Mouse (Mus musculus) CH12.LX (cell line): ENCODE results near the gene Gng3. TPM values are rescaled to one million over a fixed set of nuclear protein-coding genes. Genes with fewer than 3 reads are reported as not detected.
A peak's percentile ranks its signal among the peaks of the same experiment; 100 is the strongest.
"Not testable (repeated sequence)": the region's sequence is repeated elsewhere in the genome, so short reads cannot be mapped to it uniquely, and the experiment has no call there.

ENCODE experiments used
- DNase-seq: peaks from one replicate; pipeline ENCODE4 v3.0.0-alpha.2; 2013; ENCODE audit errors: extremely low read depth
- H3K27ac ChIP-seq: 2 replicates; pipeline ENCODE4 v1.5.1; 2012; ENCODE audit warnings: low read depth, mild to moderate bottlenecking, control low read depth, moderate library complexity; ENCODE audit not compliant: insufficient read depth
- H3K27me3 ChIP-seq: replicated peaks from 2 replicates; pipeline ENCODE3; 2012; ENCODE audit warnings: inconsistent platforms
- H3K36me3 ChIP-seq, 2 experiments: replicated peaks in 1 of 2; 2 replicates each; pipeline versions ENCODE3 to v1.6.1; 2012; ENCODE audit warnings: inconsistent platforms in 1 of 2, low read length in 1 of 2, mild to moderate bottlenecking in 1 of 2, mixed read lengths in 1 of 2, moderate library complexity in 1 of 2; ENCODE audit not compliant: control insufficient read depth in 1 of 2, insufficient read depth in 1 of 2
- H3K4me1 ChIP-seq, 2 experiments: 2 replicates each; pipeline ENCODE4 v1.6.1; 2012; ENCODE audit warnings: inconsistent platforms in 1 of 2, moderate library complexity in 1 of 2; ENCODE audit not compliant: insufficient read depth in 2 of 2, control insufficient read depth in 1 of 2
- H3K4me2 ChIP-seq: 2 replicates; pipeline ENCODE4 v1.6.1; 2012; ENCODE audit warnings: low read depth, mild to moderate bottlenecking, control low read depth; ENCODE audit not compliant: poor library complexity, insufficient read depth, severe bottlenecking
- H3K4me3 ChIP-seq, 3 experiments: fragments of 150-350 bp in 1 of 3; sonication (generic) in 1 of 3; replicated peaks in 1 of 3; 2 replicates each; pipeline versions ENCODE3 to v1.5.1; 2011 to 2012; ENCODE audit warnings: low read depth in 2 of 3, low read length in 2 of 3, mild to moderate bottlenecking in 2 of 3, moderate library complexity in 2 of 3, control low read depth in 1 of 3, improper control_type of control experiment in 1 of 3, inconsistent platforms in 1 of 3, mixed read lengths in 1 of 3; ENCODE audit not compliant: poor library complexity in 1 of 3
- H3K79me2 ChIP-seq: replicated peaks from 2 replicates; pipeline ENCODE4 v1.6.1; 2012; ENCODE audit warnings: mild to moderate bottlenecking, moderate library complexity; ENCODE audit not compliant: control insufficient read depth, poor library complexity, insufficient read depth, severe bottlenecking; ENCODE audit errors: extremely low read depth
- H3K9ac ChIP-seq: 2 replicates; pipeline ENCODE4 v1.6.1; 2012; ENCODE audit warnings: low read depth, mild to moderate bottlenecking, control low read depth, moderate library complexity; ENCODE audit not compliant: insufficient read depth
- H3K9me3 ChIP-seq: replicated peaks from 2 replicates; pipeline ENCODE3; 2012; ENCODE audit warnings: low read length, inconsistent platforms, mixed read lengths
- CHD1 ChIP-seq: IDR thresholded peaks from 2 replicates; pipeline ENCODE4 v1.6.1; 2012; ENCODE audit warnings: low read depth, low read length, improper control_type of control experiment, inconsistent platforms
- CHD2 ChIP-seq: IDR thresholded peaks from 2 replicates; pipeline ENCODE4 v1.6.1; 2011; ENCODE audit warnings: low read length, improper control_type of control experiment
- CTCF ChIP-seq, 2 experiments: IDR thresholded peaks in 1 of 2; conservative IDR thresholded peaks in 1 of 2; 2 replicates each; pipeline ENCODE4 v1.5.1; 2011 to 2012; ENCODE audit warnings: low read depth in 2 of 2, low read length in 2 of 2, improper control_type of control experiment in 1 of 2, inconsistent platforms in 1 of 2, mild to moderate bottlenecking in 1 of 2, moderate library complexity in 1 of 2
- ELF1 ChIP-seq: IDR thresholded peaks from 2 replicates; pipeline ENCODE4 v1.6.1; 2014; ENCODE audit warnings: low read depth, mild to moderate bottlenecking, inconsistent platforms, low read length, improper control_type of control experiment
- EP300 ChIP-seq: IDR thresholded peaks from 2 replicates; pipeline ENCODE4 v1.6.1; 2011; ENCODE audit warnings: low read length, improper control_type of control experiment
- IRF4 ChIP-seq: IDR thresholded peaks from 2 replicates; pipeline ENCODE4 v1.6.1; 2014; ENCODE audit warnings: low read depth, mild to moderate bottlenecking, inconsistent platforms, low read length, improper control_type of control experiment
- JUN ChIP-seq: IDR thresholded peaks from 2 replicates; pipeline ENCODE4 v1.6.1; 2011; ENCODE audit warnings: low read depth, mild to moderate bottlenecking, low read length, improper control_type of control experiment, moderate library complexity; ENCODE audit not compliant: insufficient read depth
- JUND ChIP-seq: conservative IDR thresholded peaks from 2 replicates; pipeline ENCODE4 v1.6.1; 2011; ENCODE audit warnings: low read depth, low read length, improper control_type of control experiment
- KAT2A ChIP-seq: IDR thresholded peaks from 2 replicates; pipeline ENCODE4 v1.6.1; 2012; ENCODE audit warnings: low read length, improper control_type of control experiment, inconsistent platforms; ENCODE audit not compliant: insufficient replicate concordance
- MAZ ChIP-seq: IDR thresholded peaks from 2 replicates; pipeline ENCODE4 v1.6.1; 2012; ENCODE audit warnings: low read depth, mild to moderate bottlenecking, inconsistent platforms, low read length, improper control_type of control experiment, moderate library complexity
- MXI1 ChIP-seq: IDR thresholded peaks from 2 replicates; pipeline ENCODE4 v1.6.1; 2011; ENCODE audit warnings: mild to moderate bottlenecking, low read depth, low read length, improper control_type of control experiment
- POLR2A ChIP-seq: IDR thresholded peaks from 2 replicates; pipeline ENCODE4 v1.6.1; 2011; ENCODE audit warnings: low read depth, mild to moderate bottlenecking, improper control_type of control experiment, low read length
- POLR2AphosphoS2 ChIP-seq: IDR thresholded peaks from 2 replicates; pipeline ENCODE4 v1.6.1; 2011; ENCODE audit warnings: low read depth, low read length, improper control_type of control experiment
- RCOR1 ChIP-seq: conservative IDR thresholded peaks from 2 replicates; pipeline ENCODE4 v1.6.1; 2012; ENCODE audit warnings: low read depth, mild to moderate bottlenecking, inconsistent platforms, low read length, improper control_type of control experiment
- SIN3A ChIP-seq: IDR thresholded peaks from 2 replicates; pipeline ENCODE4 v1.6.1; 2012; ENCODE audit warnings: low read length, improper control_type of control experiment, inconsistent platforms
- TCF12 ChIP-seq: IDR thresholded peaks from 2 replicates; pipeline ENCODE4 v1.6.1; 2014; ENCODE audit warnings: low read depth, mild to moderate bottlenecking, inconsistent platforms, low read length, improper control_type of control experiment
- UBTF ChIP-seq: IDR thresholded peaks from 2 replicates; pipeline ENCODE4 v1.6.1; 2012; ENCODE audit warnings: low read depth, mild to moderate bottlenecking, inconsistent platforms, low read length, improper control_type of control experiment, moderate library complexity
- USF2 ChIP-seq: conservative IDR thresholded peaks from 2 replicates; pipeline ENCODE4 v1.6.1; 2011; ENCODE audit warnings: low read depth, low read length, improper control_type of control experiment
- ZC3H11A ChIP-seq: IDR thresholded peaks from 2 replicates; pipeline ENCODE4 v1.6.1; 2012; ENCODE audit warnings: low read depth, mild to moderate bottlenecking, inconsistent platforms, low read length, improper control_type of control experiment
- ZMIZ1 ChIP-seq: IDR thresholded peaks from 2 replicates; pipeline ENCODE4 v1.6.1; 2012; ENCODE audit warnings: low read depth, mild to moderate bottlenecking, inconsistent platforms, low read length, improper control_type of control experiment
- dilution Hi-C: fragments of 300-500 bp; cut with MboI; formaldehyde crosslinking; loops from 2 replicates; pipeline ENCODE4 v1.14.3; 2020; ENCODE audit warnings: low sequenced_read_pairs; ENCODE audit not compliant: extremely low pct_unique_long_range_greater_than_20kb, extremely low pct_ligation_motif_present
- in situ Hi-C: fragments of 300-500 bp; cut with MboI; formaldehyde crosslinking; loops from 3 replicates; pipeline ENCODE4 v1.14.3; 2019; ENCODE audit warnings: low sequenced_read_pairs, low pct_ligation_motif_present, low pct_unique_long_range_greater_than_20kb, mixed read lengths
- polyA plus RNA-seq: library from polyadenylated mRNA; unstranded; fragments of >175 nt; gene quantifications from 2 replicates; pipeline ENCODE4 v1.2.1, GENCODE M21; 2012; ENCODE audit warnings: low read depth; ENCODE audit not compliant: insufficient read length
- total RNA-seq, 2 experiments: library from RNA; depleted of rRNA; stranded (reverse); fragments of 300-350 nt in 1 of 2; fragments of >200 nt in 1 of 2; gene quantifications; 2 replicates each; pipeline ENCODE4 v1.2.3; 2012 to 2014

Gene Gng3
- total and polyA plus RNA-seq, 3 experiments: 0.56 to 10.3 (median 6.1) TPM

GRCm38 (mm10) chr19:8837251-8837791, 1.7 kb downstream of the Gng3 start, which contains the start of gene Bscl2 (continued):
- TF ChIP-seq MXI1: peak; percentile 55
- no peak; the same call in 1 of the 2 replicates for TF ChIP-seq RCOR1
- TF ChIP-seq ZC3H11A: peak; percentile 87
- TF ChIP-seq UBTF: peak; percentile 67; the same call in 1 of the 2 replicates

DNA sequence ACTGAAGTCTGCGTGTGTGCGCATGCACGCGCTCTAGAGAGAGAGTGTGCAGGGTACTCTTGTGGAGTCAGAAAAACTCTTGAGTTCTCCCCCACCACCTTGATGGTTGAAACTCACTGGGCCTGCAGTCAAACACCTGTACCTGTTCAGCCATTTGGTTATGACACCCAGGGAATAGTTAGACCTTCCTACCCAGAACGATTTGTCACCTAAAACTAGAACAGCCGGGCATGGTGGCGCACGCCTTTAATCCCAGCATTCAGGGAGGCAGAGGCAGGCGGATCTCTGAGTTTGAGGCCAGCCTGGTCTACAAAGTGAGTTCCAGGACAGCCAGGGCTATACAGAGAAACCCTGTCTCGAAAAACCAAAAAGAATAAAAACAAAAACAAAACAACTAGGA, 2.7 kb downstream of the Gng3 start:
- not testable (repeated sequence) for H3K27ac ChIP-seq

GRCm38 (mm10) chr19:8832971-8833370, 6.0 kb downstream of the Gng3 start:
- H3K4me2 ChIP-seq: no peak overlapping the region
- in situ Hi-C loops: loop anchor here (25.0 kb wide), 1 partner anchor 1029 kb away; no protein-coding TSS in a partner anchor
- H3K4me3 ChIP-seq: no peak overlapping the region
- H3K27ac ChIP-seq: no peak overlapping the region
- H3K79me2 ChIP-seq: peaks cover 8% of the 10 kb centered on the region
- H3K9me3 ChIP-seq: no peaks in the 10 kb centered on the region
- peaks cover 61 to 80% of the 10 kb centered on the region in 2 experiments for H3K36me3 ChIP-seq
- dilution Hi-C loops: no loop called here
- no peak overlapping the region for H3K9ac ChIP-seq
- peaks cover 2 to 14% of the 10 kb centered on the region in 2 experiments; a peak in 2 of 4 replicates for H3K4me1 ChIP-seq
- H3K27me3 ChIP-seq: no peaks in the 10 kb centered on the region
- no peak for TF ChIP-seq JUND
- no peak for TF ChIP-seq MAZ
- no peak for TF ChIP-seq USF2
- no peak for TF ChIP-seq KAT2A
- TF ChIP-seq CHD1: no peak
- no peak for DNase-seq

More for the DNA sequence above, 2.7 kb downstream of the Gng3 start:
- Histone ChIP-seq H3K79me2 (peaks cover 19% of the 10 kb centered on the region), H3K36me3 (peaks cover 29 to 53% of the 10 kb centered on the region in 2 experiments), H3K4me1 (peaks cover 9 to 42% of the 10 kb centered on the region in 2 experiments)
- in situ Hi-C loops: loop anchor here (25.0 kb wide), 1 partner anchor 1026 kb away; no protein-coding TSS in a partner anchor
- H3K27me3 ChIP-seq, H3K4me3 ChIP-seq, H3K9ac ChIP-seq, H3K4me2 ChIP-seq, H3K9me3 ChIP-seq, DNase-seq, dilution Hi-C loops: not testable (repeated sequence)
- TF ChIP-seq ZMIZ1: 0 out of 2 replicates have a peak, but pooled peaks have one; percentile 0

GRCm38 (mm10) chr19:8831262-8831661, 7.7 kb downstream of the Gng3 start:
- no peak for TF ChIP-seq IRF4
- no peak for TF ChIP-seq JUN
- no peak for TF ChIP-seq UBTF
- TF ChIP-seq ELF1: no peak
- TF ChIP-seq CHD1: no peak
- no peak for TF ChIP-seq POLR2AphosphoS2
- no peak for TF ChIP-seq RCOR1
- no peak for TF ChIP-seq CHD2
- no peak for TF ChIP-seq SIN3A
- TF ChIP-seq POLR2A: no peak
- no peak for TF ChIP-seq KAT2A
- no peak for TF ChIP-seq MXI1
- TF ChIP-seq TCF12: no peak
- TF ChIP-seq EP300: no peak
- no peak for TF ChIP-seq MAZ
- no peak; a peak in 1 of 4 replicates for TF ChIP-seq CTCF (conservative IDR thresholded peaks at IDR 0.05 in 1 of 2, IDR thresholded peaks at IDR 0.05 in 1 of 2; ENCODE audit: low read depth in 2 of 2, low read length in 2 of 2)
- no peak for TF ChIP-seq USF2
- dilution Hi-C loops: no loop called here
- H3K36me3 ChIP-seq: peaks cover 76 to 96% of the 10 kb centered on the region in 2 experiments

More at GRCm38 (mm10) chr19:8831262-8831661, 7.7 kb downstream of the Gng3 start:
- Histone ChIP-seq H3K9me3 (no peaks in the 10 kb centered on the region), H3K79me2 (peaks cover 12% of the 10 kb centered on the region), H3K27me3 (no peaks in the 10 kb centered on the region), H3K27ac (no peak overlapping the region), H3K4me3 (no peak overlapping the region), H3K4me1 (peaks cover 0 to 7% of the 10 kb centered on the region in 2 experiments; a peak in 2 of 4 replicates), H3K9ac (no peak overlapping the region), H3K4me2 (no peak overlapping the region)
- DNase-seq: no peak
- in situ Hi-C loops: loop anchor here (25.0 kb wide), 1 partner anchor 1031 kb away; no protein-coding TSS in a partner anchor
